Mouse (Mus musculus): ENCODE data around the gene Paip2b. TPM values are rescaled to one million over a fixed set of nuclear protein-coding genes. Genes with fewer than 3 reads are reported as not detected.

Paip2b gene
- total RNA-seq, 1 experiment = 57.8 TPM

- Histone ChIP-seq H3K36me3 (ENCODE audit: control insufficient read depth, insufficient read depth, low read length, poor library complexity, severe bottlenecking) (no peaks in the 10 kb centered on the region), H3K9me3 (ENCODE audit: control insufficient read depth, insufficient read depth, low read depth, low read length) (no peaks in the 10 kb centered on the region), H3K4me3 (ENCODE audit: insufficient read depth in 1 of 2, low read depth in 1 of 2, low read length in 2 of 2, poor library complexity in 1 of 2, severe bottlenecking in 1 of 2) (no peak overlapping the region), H3K4me1 (ENCODE audit: control insufficient read depth in 2 of 2, insufficient read depth in 2 of 2, low read length in 2 of 2, poor library complexity in 1 of 2) (peaks cover 0 to 5% of the 10 kb centered on the region in 2 experiments; a peak in 2 of 4 replicates), H3K27ac (ENCODE audit: insufficient read depth, low read depth, low read length, poor library complexity, severe bottlenecking) (no peak overlapping the region), H3K9ac (ENCODE audit: insufficient read depth, low read depth, low read length, poor library complexity, severe bottlenecking) (no peak overlapping the region)
- in situ Hi-C loops (cut with MboI; ENCODE audit: low sequenced_read_pairs in 2 of 2, unreplicated experiment in 2 of 2) = no loop called here
- DNase-seq (ENCODE audit: low read depth, low spot score) = no peak
- TF ChIP-seq ZC3H11A (IDR thresholded peaks at IDR 0.05; ENCODE audit: borderline replicate concordance, low read depth, low read length) = peak; percentile 71; the same call in 1 of the 2 replicates
- no peak for TF ChIP-seq HCFC1 (IDR thresholded peaks at IDR 0.05; ENCODE audit: borderline replicate concordance, insufficient read depth, low read length)
- TF ChIP-seq ZNF384 (IDR thresholded peaks at IDR 0.05; ENCODE audit: low read depth, low read length) = no peak
Measured at GRCm38 (mm10) chr6:83779026-83779425, 52.5 kb downstream of the Paip2b start.

GRCm38 (mm10) chr6:83778306-83778705 is 53.2 kb downstream of the Paip2b start:
- H3K36me3 ChIP-seq (ENCODE audit: control insufficient read depth, insufficient read depth, low read length, poor library complexity, severe bottlenecking) = peaks cover 4% of the 10 kb centered on the region; the same call in 1 of the 2 replicates
- H3K27ac ChIP-seq (ENCODE audit: insufficient read depth, low read depth, low read length, poor library complexity, severe bottlenecking) = no peak overlapping the region
- no peak overlapping the region for H3K9ac ChIP-seq (ENCODE audit: insufficient read depth, low read depth, low read length, poor library complexity, severe bottlenecking)
- H3K4me3 ChIP-seq (ENCODE audit: insufficient read depth in 1 of 2, low read depth in 1 of 2, low read length in 2 of 2, poor library complexity in 1 of 2, severe bottlenecking in 1 of 2) = no peak overlapping the region
- no peak for DNase-seq (ENCODE audit: low read depth, low spot score)
- H3K4me1 ChIP-seq (ENCODE audit: control insufficient read depth in 2 of 2, insufficient read depth in 2 of 2, low read length in 2 of 2, poor library complexity in 1 of 2) = peaks cover 0 to 5% of the 10 kb centered on the region in 2 experiments; a peak in 2 of 4 replicates
- H3K9me3 ChIP-seq (ENCODE audit: control insufficient read depth, insufficient read depth, low read depth, low read length) = no peaks in the 10 kb centered on the region
- TF ChIP-seq MAFK (IDR thresholded peaks at IDR 0.05; ENCODE audit: insufficient read depth, low read depth, low read length) = no peak
- TF ChIP-seq ZC3H11A (IDR thresholded peaks at IDR 0.05; ENCODE audit: borderline replicate concordance, low read depth, low read length) = no peak
- TF ChIP-seq ZNF384 (IDR thresholded peaks at IDR 0.05; ENCODE audit: low read depth, low read length) = no peak
- no peak for TF ChIP-seq HCFC1 (IDR thresholded peaks at IDR 0.05; ENCODE audit: borderline replicate concordance, insufficient read depth, low read length)
- no peak for TF ChIP-seq CHD2 (IDR thresholded peaks at IDR 0.05; ENCODE audit: low read depth, low read length)
- in situ Hi-C loops (cut with MboI; ENCODE audit: low sequenced_read_pairs in 2 of 2, unreplicated experiment in 2 of 2) = no loop called here

- in situ Hi-C loops (cut with MboI; ENCODE audit: low sequenced_read_pairs in 2 of 2, unreplicated experiment in 2 of 2) = no loop called here
- Histone ChIP-seq H3K9ac (ENCODE audit: insufficient read depth, low read depth, low read length, poor library complexity, severe bottlenecking) (peak within 1 kb of the TSS; percentile 81), H3K27ac (ENCODE audit: insufficient read depth, low read depth, low read length, poor library complexity, severe bottlenecking) (peak within 1 kb of the TSS; percentile 18; the same call in 1 of the 2 replicates), H3K9me3 (ENCODE audit: control insufficient read depth, insufficient read depth, low read depth, low read length) (no peaks in the 10 kb centered on the region), H3K4me1 (ENCODE audit: control insufficient read depth in 2 of 2, insufficient read depth in 2 of 2, low read length in 2 of 2, poor library complexity in 1 of 2) (peaks cover 0 to 5% of the 10 kb centered on the region in 2 experiments; a peak in 2 of 4 replicates), H3K4me3 (ENCODE audit: insufficient read depth in 1 of 2, low read depth in 1 of 2, low read length in 2 of 2, poor library complexity in 1 of 2, severe bottlenecking in 1 of 2) (peak within 1 kb of the TSS; percentile 82 to 93), H3K36me3 (ENCODE audit: control insufficient read depth, insufficient read depth, low read length, poor library complexity, severe bottlenecking) (peaks cover 20% of the 10 kb centered on the region; the same call in 1 of the 2 replicates)
- TF ChIP-seq MAFK (IDR thresholded peaks at IDR 0.05; ENCODE audit: insufficient read depth, low read depth, low read length) = no peak
- TF ChIP-seq HCFC1 (IDR thresholded peaks at IDR 0.05; ENCODE audit: borderline replicate concordance, insufficient read depth, low read length) = peak; percentile 73; the same call in 1 of the 2 replicates
- DNase-seq (ENCODE audit: low read depth, low spot score) = peak; percentile 88
Measured at GRCm38 (mm10) chr6:83775638-83776293, 55.8 kb downstream of the Paip2b start, which contains the start of gene Tex261. Gene Tex261 (minus strand): TSS chr6:83775813.

- peaks cover 22% of the 10 kb centered on the region; the same call in 1 of the 2 replicates for H3K36me3 ChIP-seq (ENCODE audit: control insufficient read depth, insufficient read depth, low read length, poor library complexity, severe bottlenecking)
- TF ChIP-seq HCFC1 (IDR thresholded peaks at IDR 0.05; ENCODE audit: borderline replicate concordance, insufficient read depth, low read length) (no peak), ZC3H11A (IDR thresholded peaks at IDR 0.05; ENCODE audit: borderline replicate concordance, low read depth, low read length) (no peak), MAFK (IDR thresholded peaks at IDR 0.05; ENCODE audit: insufficient read depth, low read depth, low read length) (no peak), CHD2 (IDR thresholded peaks at IDR 0.05; ENCODE audit: low read depth, low read length) (no peak), ZNF384 (IDR thresholded peaks at IDR 0.05; ENCODE audit: low read depth, low read length) (no peak)
- no peak overlapping the region for H3K27ac ChIP-seq (ENCODE audit: insufficient read depth, low read depth, low read length, poor library complexity, severe bottlenecking)
- in situ Hi-C loops (cut with MboI; ENCODE audit: low sequenced_read_pairs in 2 of 2, unreplicated experiment in 2 of 2) = no loop called here
- H3K9ac ChIP-seq (ENCODE audit: insufficient read depth, low read depth, low read length, poor library complexity, severe bottlenecking) = peak overlapping the region; percentile 77
- H3K4me1 ChIP-seq (ENCODE audit: control insufficient read depth in 2 of 2, insufficient read depth in 2 of 2, low read length in 2 of 2, poor library complexity in 1 of 2) = peaks cover 0 to 5% of the 10 kb centered on the region in 2 experiments; a peak in 2 of 4 replicates
- H3K9me3 ChIP-seq (ENCODE audit: control insufficient read depth, insufficient read depth, low read depth, low read length) = no peaks in the 10 kb centered on the region
- no peak for DNase-seq (ENCODE audit: low read depth, low spot score)
- peak overlapping the region; percentile 82 to 93 for H3K4me3 ChIP-seq (ENCODE audit: insufficient read depth in 1 of 2, low read depth in 1 of 2, low read length in 2 of 2, poor library complexity in 1 of 2, severe bottlenecking in 1 of 2)
Measured at GRCm38 (mm10) chr6:83774781-83775563, 56.6 kb downstream of the Paip2b start.

All from ES-E14 (cell line).